Mouse (Mus musculus) c-Kit-positive CD71-positive TER-119-negative erythroid progenitor cells, embryonic 14.5 days (primary cell): Measurements from ENCODE around the gene A830031A19Rik.

ENCODE experiments used
- DNase-seq: peaks from one replicate; pipeline ENCODE4 v3.0.0-alpha.2; 2013; ENCODE audit warnings: low read depth

The A830031A19Rik gene

GRCm38 (mm10) chr11:24076821-24077730 is 2.2 kb upstream of the A830031A19Rik start:
- no peak for DNase-seq

GRCm38 (mm10) chr11:24076127-24076650 is 1.3 kb upstream of the A830031A19Rik start:
- peak; percentile 81 for DNase-seq

- DNase-seq = no peak
Observed at GRCm38 (mm10) chr11:24075486-24076126, 752 bp upstream of the A830031A19Rik start.

- DNase-seq = no peak
Observed at GRCm38 (mm10) chr11:24074021-24074591, 748 bp downstream of the A830031A19Rik start.

GRCm38 (mm10) chr11:24065313-24065712 is 9.5 kb downstream of the A830031A19Rik start:
- no peak for DNase-seq

GRCm38 (mm10) chr11:24064221-24064620 is 10.6 kb downstream of the A830031A19Rik start:
- DNase-seq = no peak

GRCm38 (mm10) chr11:24062495-24063096 is 12.3 kb downstream of the A830031A19Rik start:
- DNase-seq = no peak

- no peak for DNase-seq
Observed at GRCm38 (mm10) chr11:24061819-24062218, 13.0 kb downstream of the A830031A19Rik start.

GRCm38 (mm10) chr11:24060428-24060827 is 14.4 kb downstream of the A830031A19Rik start:
- DNase-seq = no peak

GRCm38 (mm10) chr11:24059137-24059536 is 15.7 kb downstream of the A830031A19Rik start:
- no peak for DNase-seq

- no peak for DNase-seq
Observed at GRCm38 (mm10) chr11:24052882-24053281, 22.0 kb downstream of the A830031A19Rik start.

- no peak for DNase-seq
Observed at GRCm38 (mm10) chr11:24050032-24050757, 24.7 kb downstream of the A830031A19Rik start.

GRCm38 (mm10) chr11:24049226-24050031 is 25.4 kb downstream of the A830031A19Rik start:
- peak; percentile 52 for DNase-seq

GRCm38 (mm10) chr11:24044025-24044424 is 30.8 kb downstream of the A830031A19Rik start:
- no peak for DNase-seq

- no peak for DNase-seq
Observed at GRCm38 (mm10) chr11:24020760-24021159, 54.1 kb downstream of the A830031A19Rik start.

GRCm38 (mm10) chr11:24018783-24019182 is 56.1 kb downstream of the A830031A19Rik start:
- DNase-seq = no peak

- no peak for DNase-seq
Observed at GRCm38 (mm10) chr11:24016647-24017179, 58.1 kb downstream of the A830031A19Rik start.

- no peak for DNase-seq
Observed at GRCm38 (mm10) chr11:24016049-24016448, 58.8 kb downstream of the A830031A19Rik start.

GRCm38 (mm10) chr11:24014642-24015041 is 60.2 kb downstream of the A830031A19Rik start:
- DNase-seq = no peak

GRCm38 (mm10) chr11:24012301-24012700 is 62.6 kb downstream of the A830031A19Rik start:
- no peak for DNase-seq
